Comparison of ENCODE assay signal across 9 mouse cellular contexts in the genomic region with DNA sequence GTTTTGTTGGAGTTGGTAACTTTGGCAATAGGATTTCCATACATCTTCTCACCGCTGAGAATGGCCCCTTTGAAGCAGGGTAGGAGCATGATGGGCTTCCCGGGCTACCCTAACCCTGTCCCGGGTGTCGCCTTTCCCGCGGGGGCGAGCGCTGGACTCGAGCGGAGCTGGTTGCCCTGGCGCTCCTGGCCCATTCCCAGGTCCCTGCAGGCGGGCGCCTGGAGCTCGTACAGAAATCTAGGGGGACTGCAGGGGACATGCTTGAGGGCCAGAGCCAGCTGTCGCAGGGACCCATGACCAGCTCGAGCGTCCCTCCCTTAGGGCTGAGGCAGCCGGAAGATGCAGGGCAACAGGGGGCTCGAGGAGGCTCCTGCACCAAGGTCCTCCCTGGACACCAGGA. TPM values are rescaled to one million over a fixed set of nuclear protein-coding genes. Genes with fewer than 3 reads are reported as not detected.
A peak's percentile ranks its signal among the peaks of the same experiment; 100 is the strongest.
DNase-seq lines count a peak whose midpoint lies in the region; ATAC-seq and TF ChIP-seq lines count a peak whose summit lies in the region.
"Had no signal": no experiment of that assay in that cellular context is flagged by ENCODE, and none has a peak within 500 bp of the region (broad histone marks: within the 10 kb centered on the region; RNA-seq: fewer than 3 reads in every experiment).

No protein-coding gene starts in this region.

- whole genome bisulfite sequencing in lung, embryonic 15.5 days: 13% methylated on average over 19 of the region's 19 CpGs
- 13% methylated on average over 19 of the region's 19 CpGs for WGBS in hindbrain, postnatal 0 days
- WGBS in neural tube, embryonic 13.5 days: 24% methylated on average over 19 of the region's 19 CpGs

- H3K4me2 ChIP-seq in lung, embryonic 15.5 days: peak overlapping the region; percentile 26
- peak overlapping the region; percentile 31 for H3K4me2 ChIP-seq in hindbrain, postnatal 0 days (ENCODE audit: low read depth, low read length)
- peak overlapping the region; percentile 33 for H3K4me2 ChIP-seq in neural tube, embryonic 13.5 days

- H3K4me1 ChIP-seq in lung, embryonic 15.5 days: no peaks in the 10 kb centered on the region
- no peaks in the 10 kb centered on the region for H3K4me1 ChIP-seq in hindbrain, postnatal 0 days (ENCODE audit: insufficient read depth, low read length)
- peaks cover 7% of the 10 kb centered on the region for H3K4me1 ChIP-seq in neural tube, embryonic 13.5 days (replicated peaks)

- H3K9ac ChIP-seq in lung, embryonic 15.5 days: no peak overlapping the region
- no peak overlapping the region for H3K9ac ChIP-seq in hindbrain, postnatal 0 days (replicated peaks; ENCODE audit: low read length)
- H3K9ac ChIP-seq in neural tube, embryonic 13.5 days: 0 out of 2 replicates have a peak overlapping the region, but pooled peaks have one; percentile 12

- ATAC-seq in lung, embryonic 15.5 days (ENCODE audit: borderline replicate concordance, extremely low read depth, low FRiP score, low TSS enrichment): no peak
- peak; percentile 40 for ATAC-seq in hindbrain, postnatal 0 days
- no peak for ATAC-seq in neural tube, embryonic 13.5 days (ENCODE audit: low read depth)
- ATAC-seq in inflammation-experienced regulatory T-cells, adult 6 months: no peak

- peaks cover 6% of the 10 kb centered on the region; the same call in 1 of the 2 replicates for H3K27me3 ChIP-seq in lung, embryonic 15.5 days
- no peaks in the 10 kb centered on the region for H3K27me3 ChIP-seq in hindbrain, postnatal 0 days (ENCODE audit: insufficient read depth, low read length)
- no peaks in the 10 kb centered on the region for H3K27me3 ChIP-seq in neural tube, embryonic 13.5 days

- no peak overlapping the region for H3K4me3 ChIP-seq in lung, embryonic 15.5 days
- H3K4me3 ChIP-seq in hindbrain, postnatal 0 days (ENCODE audit: low read length): no peak overlapping the region
- no peak overlapping the region for H3K4me3 ChIP-seq in neural tube, embryonic 13.5 days

- DNase-seq in embryo, embryonic 11 days: peak; percentile 11
- DNase-seq in embryo, embryonic 10 days (ENCODE audit: low spot score): no peak
- no peak for DNase-seq in lung, postnatal 36 days
- DNase-seq in hindbrain, postnatal 0 days (ENCODE audit: low spot score): peak; percentile 50
- DNase-seq in lung, postnatal 4 days: no peak
- DNase-seq: right cerebral cortex, postnatal 4 days had no signal

- no peaks in the 10 kb centered on the region for H3K36me3 ChIP-seq in lung, embryonic 15.5 days
- H3K36me3 ChIP-seq in hindbrain, postnatal 0 days (ENCODE audit: insufficient read depth, low read length): no peaks in the 10 kb centered on the region
- H3K36me3 ChIP-seq in neural tube, embryonic 13.5 days: no peaks in the 10 kb centered on the region

- no peak for TF ChIP-seq CTCF in hindbrain, postnatal 0 days (IDR thresholded peaks at IDR 0.05; ENCODE audit: low read depth)

- no peaks in the 10 kb centered on the region for H3K9me3 ChIP-seq in lung, embryonic 15.5 days
- no peaks in the 10 kb centered on the region for H3K9me3 ChIP-seq in hindbrain, postnatal 0 days (ENCODE audit: low read length)
- H3K9me3 ChIP-seq in neural tube, embryonic 13.5 days: no peaks in the 10 kb centered on the region

- no peak overlapping the region for H3K27ac ChIP-seq in lung, embryonic 15.5 days
- H3K27ac ChIP-seq in hindbrain, postnatal 0 days: no peak overlapping the region
- H3K27ac ChIP-seq in neural tube, embryonic 13.5 days (replicated peaks): no peak overlapping the region

RNA-seq across cellular contexts. Expression of a gene that starts 25.1 kb away (rescaled TPM):
- polyA plus RNA-seq in lung, embryonic 15.5 days (2015; fragmentation: Nextera tagmentation; extraction: Ambion mirVana): 53.4 and 55.1 TPM in 2 replicates
- 31.8 and 42.8 TPM in 2 replicates for total RNA-seq in hindbrain, postnatal 0 days (2014; rRNA removed)
- polyA plus RNA-seq in hindbrain, postnatal 0 days (2015; fragmentation: Nextera tagmentation; extraction: Ambion mirVana): 38.0 and 42.9 TPM in 2 replicates
- polyA plus RNA-seq in neural tube, embryonic 13.5 days (2015; fragmentation: Nextera tagmentation; extraction: Ambion mirVana): 38.4 and 47.3 TPM in 2 replicates
- polyA plus RNA-seq in inflammation-experienced regulatory T-cells, adult 6 months (2017; shearing (Covaris generic)): 10 to 100 TPM; 37.3 to 40.8 (median 40.1) TPM

RNA-seq across cellular contexts. Expression of a gene that starts 25.1 kb away (rescaled TPM):
- 22.0 and 27.7 TPM in 2 replicates for polyA plus RNA-seq in lung, embryonic 15.5 days (2015; fragmentation: Nextera tagmentation; extraction: Ambion mirVana)
- total RNA-seq in hindbrain, postnatal 0 days (2014; rRNA removed): 11.8 and 12.4 TPM in 2 replicates
- 9.4 and 11.2 TPM in 2 replicates for polyA plus RNA-seq in hindbrain, postnatal 0 days (2015; fragmentation: Nextera tagmentation; extraction: Ambion mirVana)
- 16.7 and 22.0 TPM in 2 replicates for polyA plus RNA-seq in neural tube, embryonic 13.5 days (2015; fragmentation: Nextera tagmentation; extraction: Ambion mirVana)
- polyA plus RNA-seq in inflammation-experienced regulatory T-cells, adult 6 months (2017; shearing (Covaris generic)): 1 to 10 TPM; 2.3 to 4.5 (median 4.5) TPM

Comparison
In these comparisons a context has a peak if more than half of its experiments do, and no peak if none do; other contexts are left out.
1. DNase-seq: peak in embryo, embryonic 11 days (single experiment) and hindbrain, postnatal 0 days (single experiment); none in embryo, embryonic 10 days (single experiment), lung, postnatal 36 days (single experiment) and lung, postnatal 4 days (0 of 2).
2. Peak in every context shown above with its lines, with median percentiles within 50 percentile points of each other: H3K4me2 ChIP-seq.